Mouse (Mus musculus) stomach, embryonic 14.5 days (tissue): ENCODE results near the gene Focad. TPM values are rescaled to one million over a fixed set of nuclear protein-coding genes. Genes with fewer than 3 reads are reported as not detected.

ENCODE experiments used
- ATAC-seq: fragments of 200-750 bp; cut with Nextera tagmentation; 2 replicates; pipeline ENCODE4 v1.8.0; 2017; ENCODE audit warnings: low read depth, moderate TSS enrichment; ENCODE audit not compliant: insufficient number of reproducible peaks, insufficient read depth, low FRiP score
- H3K27ac ChIP-seq: fragments of 300-500 bp; sonication (generic); 2 replicates; pipeline ENCODE4 v1.5.1; 2014; ENCODE audit warnings: mild to moderate bottlenecking, low read length, moderate library complexity, mixed read lengths
- H3K27me3 ChIP-seq: fragments of 300-500 bp; sonication (generic); 2 replicates; pipeline ENCODE4 v1.6.1; 2014; ENCODE audit warnings: low read length, control low read depth, mixed read lengths; ENCODE audit not compliant: control insufficient read depth, insufficient read depth
- H3K36me3 ChIP-seq: fragments of 300-500 bp; sonication (generic); 2 replicates; pipeline ENCODE4 v1.6.1; 2014; ENCODE audit warnings: mild to moderate bottlenecking, control low read depth, low read length, moderate library complexity, mixed read lengths; ENCODE audit not compliant: control insufficient read depth, insufficient read depth
- H3K4me1 ChIP-seq: fragments of 300-500 bp; sonication (generic); 2 replicates; pipeline ENCODE4 v1.6.1; 2014; ENCODE audit warnings: low read length, control low read depth, mixed read lengths; ENCODE audit not compliant: control insufficient read depth, insufficient read depth
- H3K4me2 ChIP-seq: fragments of 300-500 bp; sonication (generic); replicated peaks from 2 replicates; pipeline ENCODE4 v1.6.1; 2014; ENCODE audit warnings: low read depth, low read length, control low read depth
- H3K4me3 ChIP-seq: fragments of 300-500 bp; sonication (generic); 2 replicates; pipeline ENCODE4 v1.5.1; 2014; ENCODE audit warnings: low read depth, low read length, control low read depth
- H3K9ac ChIP-seq: fragments of 300-500 bp; sonication (generic); replicated peaks from 2 replicates; pipeline ENCODE4 v1.6.1; 2014; ENCODE audit warnings: low read depth, mild to moderate bottlenecking, control low read depth, low read length, moderate library complexity, mixed read lengths
- H3K9me3 ChIP-seq: fragments of 300-500 bp; sonication (generic); 2 replicates; pipeline ENCODE4 v1.6.1; 2016; ENCODE audit warnings: low read depth, low read length, control low read depth; ENCODE audit not compliant: control insufficient read depth
- WGBS: fragments of 180-500 bp; shearing (Covaris S2); extraction: QIAGEN DNeasy Blood & Tissue Kit; methylation state at CpG from one replicate; pipeline ENCODE4 v1.1.7; 2014; 5-methylcytosine and 5-hydroxymethylcytosine counted together
- polyA plus RNA-seq: library from polyadenylated mRNA; unstranded; fragments of >200 nt; fragmentation: Nextera tagmentation; extraction: Ambion mirVana; gene quantifications from 2 replicates; pipeline ENCODE4 v1.2.1, GENCODE M21; 2014

Focad gene
- polyA plus RNA-seq, 1 experiment from 2014 or later: 16.3 TPM

- ATAC-seq: no peak
- no peaks in the 10 kb centered on the region for H3K27me3 ChIP-seq
- 92% methylated on average over 2 of the region's 2 CpGs for WGBS
Measured at GRCm38 (mm10) chr4:88211200-88211885, 116.9 kb downstream of the Focad start.

GRCm38 (mm10) chr4:88213895-88214294 is 119.5 kb downstream of the Focad start:
- Histone ChIP-seq H3K9ac (no peak overlapping the region), H3K9me3 (no peaks in the 10 kb centered on the region), H3K4me1 (no peaks in the 10 kb centered on the region), H3K27me3 (no peaks in the 10 kb centered on the region), H3K4me3 (no peak overlapping the region), H3K27ac (no peak overlapping the region), H3K4me2 (no peak overlapping the region), H3K36me3 (no peaks in the 10 kb centered on the region)
- WGBS: 73% methylated on average over 3 of the region's 3 CpGs
- no peak for ATAC-seq

More at GRCm38 (mm10) chr4:88211200-88211885, 116.9 kb downstream of the Focad start:
- Histone ChIP-seq H3K4me2 (no peak overlapping the region), H3K36me3 (no peaks in the 10 kb centered on the region), H3K4me1 (no peaks in the 10 kb centered on the region), H3K9me3 (no peaks in the 10 kb centered on the region), H3K4me3 (no peak overlapping the region), H3K27ac (no peak overlapping the region), H3K9ac (no peak overlapping the region)

GRCm38 (mm10) chr4:88218286-88218685 is 123.9 kb downstream of the Focad start:
- Histone ChIP-seq H3K4me2 (no peak overlapping the region), H3K36me3 (no peaks in the 10 kb centered on the region), H3K4me1 (no peaks in the 10 kb centered on the region), H3K9me3 (no peaks in the 10 kb centered on the region), H3K27ac (no peak overlapping the region), H3K9ac (no peak overlapping the region), H3K27me3 (no peaks in the 10 kb centered on the region), H3K4me3 (no peak overlapping the region)
- no peak for ATAC-seq
- WGBS: 73% methylated on average over 6 of the region's 6 CpGs

- WGBS: 71% methylated on average over 2 of the region's 2 CpGs
- Histone ChIP-seq H3K27me3 (no peaks in the 10 kb centered on the region), H3K27ac (no peak overlapping the region), H3K4me1 (no peaks in the 10 kb centered on the region), H3K4me2 (no peak overlapping the region), H3K9me3 (no peaks in the 10 kb centered on the region), H3K36me3 (no peaks in the 10 kb centered on the region), H3K9ac (no peak overlapping the region), H3K4me3 (no peak overlapping the region)
- no peak for ATAC-seq
Measured at GRCm38 (mm10) chr4:88218797-88219196, 124.4 kb downstream of the Focad start.

GRCm38 (mm10) chr4:88231375-88231774 is 136.9 kb downstream of the Focad start:
- H3K9ac ChIP-seq: no peak overlapping the region
- no peaks in the 10 kb centered on the region for H3K36me3 ChIP-seq
- no peaks in the 10 kb centered on the region for H3K9me3 ChIP-seq
- no peaks in the 10 kb centered on the region for H3K27me3 ChIP-seq
- no peak for ATAC-seq
- H3K4me1 ChIP-seq: no peaks in the 10 kb centered on the region
- H3K4me2 ChIP-seq: no peak overlapping the region
- no peak overlapping the region for H3K4me3 ChIP-seq
- 89% methylated on average over 3 of the region's 3 CpGs for WGBS
- no peak overlapping the region for H3K27ac ChIP-seq

- H3K27me3 ChIP-seq: no peaks in the 10 kb centered on the region
- WGBS: 54% methylated on average over 6 of the region's 6 CpGs
- no peak overlapping the region for H3K4me3 ChIP-seq
- H3K36me3 ChIP-seq: no peaks in the 10 kb centered on the region
- no peaks in the 10 kb centered on the region for H3K4me1 ChIP-seq
- H3K4me2 ChIP-seq: no peak overlapping the region
- H3K9ac ChIP-seq: no peak overlapping the region
- no peaks in the 10 kb centered on the region for H3K9me3 ChIP-seq
- no peak for ATAC-seq
- H3K27ac ChIP-seq: no peak overlapping the region
Measured at GRCm38 (mm10) chr4:88235941-88236340, 141.5 kb downstream of the Focad start.

- Histone ChIP-seq H3K9ac (no peak overlapping the region), H3K36me3 (no peaks in the 10 kb centered on the region), H3K4me2 (no peak overlapping the region), H3K9me3 (no peaks in the 10 kb centered on the region), H3K27me3 (no peaks in the 10 kb centered on the region), H3K4me1 (no peaks in the 10 kb centered on the region), H3K27ac (no peak overlapping the region), H3K4me3 (no peak overlapping the region)
- ATAC-seq: no peak
- 64% methylated on average over 12 of the region's 12 CpGs for WGBS
Measured at GRCm38 (mm10) chr4:88236926-88237756, 142.7 kb downstream of the Focad start.

GRCm38 (mm10) chr4:88238351-88238750 is 143.9 kb downstream of the Focad start:
- Histone ChIP-seq H3K4me2 (no peak overlapping the region), H3K27ac (no peak overlapping the region), H3K27me3 (no peaks in the 10 kb centered on the region), H3K9me3 (no peaks in the 10 kb centered on the region), H3K4me1 (no peaks in the 10 kb centered on the region), H3K4me3 (no peak overlapping the region), H3K9ac (no peak overlapping the region), H3K36me3 (no peaks in the 10 kb centered on the region)
- 72% methylated on average over 7 of the region's 7 CpGs for WGBS
- no peak for ATAC-seq
